Mouse (Mus musculus) kidney, embryonic 15.5 days (tissue): ENCODE data around the gene Rraga. TPM values are rescaled to one million over a fixed set of nuclear protein-coding genes. Genes with fewer than 3 reads are reported as not detected.
"Not testable (repeated sequence)": the region's sequence is repeated elsewhere in the genome, so short reads cannot be mapped to it uniquely, and the experiment has no call there.

Experiments
- ATAC-seq: fragments of 200-750 bp; cut with Nextera tagmentation; replicated peaks from 2 replicates; pipeline ENCODE4 v1.8.0; 2017; ENCODE audit warnings: moderate TSS enrichment; ENCODE audit not compliant: low FRiP score
- H3K27ac ChIP-seq: fragments of 300-500 bp; sonication (generic); 2 replicates; pipeline ENCODE4 v1.5.1; 2015; ENCODE audit warnings: mild to moderate bottlenecking, inconsistent platforms
- H3K27me3 ChIP-seq: fragments of 300-500 bp; sonication (generic); 2 replicates; pipeline ENCODE4 v1.6.1; 2015; ENCODE audit warnings: inconsistent platforms
- H3K36me3 ChIP-seq: fragments of 300-500 bp; sonication (generic); 2 replicates; pipeline ENCODE4 v1.6.1; 2015; ENCODE audit warnings: inconsistent platforms
- H3K4me1 ChIP-seq: fragments of 300-500 bp; sonication (generic); 2 replicates; pipeline ENCODE4 v1.6.1; 2015; ENCODE audit warnings: inconsistent platforms
- H3K4me2 ChIP-seq: fragments of 300-500 bp; sonication (generic); 2 replicates; pipeline ENCODE4 v1.6.1; 2015; ENCODE audit warnings: moderate library complexity, mild to moderate bottlenecking, inconsistent platforms
- H3K4me3 ChIP-seq: fragments of 300-500 bp; sonication (generic); replicated peaks from 2 replicates; pipeline ENCODE4 v1.5.1; 2015; ENCODE audit warnings: mild to moderate bottlenecking, inconsistent platforms
- H3K9ac ChIP-seq: fragments of 300-500 bp; sonication (generic); 2 replicates; pipeline ENCODE4 v1.6.1; 2015; ENCODE audit warnings: mild to moderate bottlenecking, inconsistent platforms
- H3K9me3 ChIP-seq: fragments of 300-500 bp; sonication (generic); replicated peaks from 2 replicates; pipeline ENCODE4 v1.6.1; 2016; ENCODE audit warnings: inconsistent platforms
- WGBS: fragments of 180-500 bp; shearing (Covaris S2); methylation state at CpG from one replicate; pipeline ENCODE4 v1.1.7; 2015; ENCODE audit warnings: mixed read lengths; 5-methylcytosine and 5-hydroxymethylcytosine counted together
- polyA plus RNA-seq: library from polyadenylated mRNA; unstranded; fragments of >200 nt; fragmentation: Nextera tagmentation; extraction: Ambion mirVana; gene quantifications from 2 replicates; pipeline ENCODE4 v1.2.1, GENCODE M21; 2015

Rraga gene
- polyA plus RNA-seq, 1 experiment from 2014 or later, result 83.1 TPM

DNA sequence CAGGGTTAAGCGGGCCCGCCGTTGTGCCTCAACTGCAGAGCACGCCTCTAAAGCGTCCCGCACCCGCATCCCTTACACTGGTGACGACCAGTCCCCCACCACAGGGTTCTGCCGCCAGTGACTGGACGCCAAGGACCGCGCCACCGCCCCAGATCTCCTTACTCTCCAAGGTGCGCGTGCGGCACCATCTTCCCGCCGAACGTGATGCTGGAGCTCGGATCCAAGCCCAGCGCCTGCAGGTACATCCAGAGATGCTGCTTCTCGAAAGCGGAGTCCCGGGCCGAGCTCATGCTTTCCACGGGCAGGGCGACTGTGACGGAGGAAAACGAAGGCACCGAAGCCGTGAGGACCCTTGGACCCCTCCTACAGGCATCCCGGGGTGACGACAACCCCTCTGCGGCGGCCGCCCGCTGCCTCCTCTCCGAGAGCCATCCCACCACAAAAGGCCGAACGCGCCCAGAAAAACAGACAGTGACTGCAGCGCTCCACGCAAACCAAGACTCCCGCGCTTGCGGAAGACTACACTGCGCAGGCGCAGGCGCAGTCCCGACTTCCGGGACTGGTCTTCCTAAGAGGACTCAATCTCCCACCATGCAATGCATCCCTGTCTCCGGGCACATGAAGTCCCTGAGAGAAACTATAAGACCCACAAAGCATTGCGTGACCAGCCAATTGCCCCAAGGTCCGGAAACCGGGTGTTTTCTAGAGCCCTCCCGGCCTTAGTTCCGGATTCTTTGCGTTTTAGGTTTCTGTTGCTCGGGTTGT, 36.2 kb downstream of the Rraga start, which contains the start of gene Haus6:
Gene Haus6 (minus strand): TSS at position 532 of the 765 bp plus-strand sequence.
- H3K4me2 ChIP-seq, result peak within 1 kb of the TSS; percentile 70
- H3K27me3 ChIP-seq, result no peaks in the 10 kb centered on the region
- peak within 1 kb of the TSS; percentile 88 for H3K9ac ChIP-seq
- H3K4me3 ChIP-seq, result peak within 1 kb of the TSS; percentile 94
- H3K4me1 ChIP-seq, result peaks cover 8% of the 10 kb centered on the region
- peaks cover 12% of the 10 kb centered on the region for H3K36me3 ChIP-seq
- peak within 1 kb of the TSS; percentile 85 for H3K27ac ChIP-seq
- peak; percentile 100 for ATAC-seq
- H3K9me3 ChIP-seq, result no peaks in the 10 kb centered on the region
- WGBS, result under 1% methylated on average over 59 of the region's 59 CpGs

GRCm38 (mm10) chr4:86612289-86612620, 36.8 kb downstream of the Rraga start:
- H3K4me3 ChIP-seq, result peak overlapping the region; percentile 94
- H3K27ac ChIP-seq, result peak overlapping the region; percentile 75
- peaks cover 8% of the 10 kb centered on the region for H3K4me1 ChIP-seq
- H3K36me3 ChIP-seq, result peaks cover 7% of the 10 kb centered on the region
- H3K4me2 ChIP-seq, result peak overlapping the region; percentile 70
- no peaks in the 10 kb centered on the region for H3K9me3 ChIP-seq
- ATAC-seq, result no peak
- WGBS, result 35% methylated on average over 8 of the region's 8 CpGs
- peak overlapping the region; percentile 31; the same call in 1 of the 2 replicates for H3K9ac ChIP-seq
- H3K27me3 ChIP-seq, result no peaks in the 10 kb centered on the region

DNA sequence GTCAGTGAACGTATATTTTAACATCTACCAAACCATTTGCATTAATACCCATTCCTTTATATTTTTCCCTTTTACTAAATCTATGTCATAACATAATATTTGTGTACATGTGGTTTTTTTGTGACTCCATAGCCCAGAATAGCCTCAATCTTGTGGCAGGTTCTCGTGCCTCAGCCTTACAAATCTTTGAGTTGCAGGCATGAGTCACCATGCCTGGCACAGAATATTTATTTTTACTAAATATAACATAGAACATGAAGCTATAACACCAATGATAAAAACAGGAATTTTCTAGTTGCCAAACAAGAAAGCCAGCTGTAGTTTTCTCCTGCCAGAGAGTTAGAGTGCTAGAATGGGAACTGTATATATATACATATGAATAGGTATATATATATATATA, 45.0 kb downstream of the Rraga start:
- no peak overlapping the region for H3K4me2 ChIP-seq
- H3K4me1 ChIP-seq, result no peaks in the 10 kb centered on the region
- H3K27me3 ChIP-seq, result no peaks in the 10 kb centered on the region
- H3K4me3 ChIP-seq, result no peak overlapping the region
- WGBS, result 69% methylated on average over 2 of the region's 2 CpGs
- no peak overlapping the region for H3K9ac ChIP-seq
- H3K27ac ChIP-seq, result no peak overlapping the region
- ATAC-seq, result no peak
- H3K9me3 ChIP-seq, result no peaks in the 10 kb centered on the region
- no peaks in the 10 kb centered on the region for H3K36me3 ChIP-seq

DNA sequence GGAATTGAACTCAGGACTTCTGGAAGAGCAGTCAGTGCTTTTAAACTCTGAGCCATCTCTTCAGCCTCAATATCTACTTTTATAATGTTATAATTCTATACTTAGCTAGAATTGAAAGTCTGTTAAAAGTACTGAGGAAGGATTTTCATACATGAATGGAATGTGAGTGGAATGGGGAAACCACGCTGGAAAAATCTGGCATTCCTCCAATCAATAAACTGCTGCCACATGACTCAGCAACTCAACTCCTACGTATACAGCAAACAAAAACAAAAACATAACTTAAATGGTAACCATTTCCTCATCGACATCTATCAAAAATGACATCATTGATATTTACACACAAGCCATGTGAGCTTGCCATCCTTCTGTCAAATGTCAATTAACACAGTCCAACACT, 46.6 kb downstream of the Rraga start:
- no peaks in the 10 kb centered on the region for H3K36me3 ChIP-seq
- ATAC-seq, result no peak
- no peaks in the 10 kb centered on the region for H3K27me3 ChIP-seq
- no peak overlapping the region for H3K9ac ChIP-seq
- 65% methylated on average over 3 of the region's 3 CpGs for WGBS
- no peaks in the 10 kb centered on the region for H3K9me3 ChIP-seq
- H3K4me2 ChIP-seq, result no peak overlapping the region
- no peaks in the 10 kb centered on the region for H3K4me1 ChIP-seq
- H3K4me3 ChIP-seq, result no peak overlapping the region
- no peak overlapping the region for H3K27ac ChIP-seq

GRCm38 (mm10) chr4:86622532-86622931, 47.1 kb downstream of the Rraga start:
- H3K9me3 ChIP-seq, H3K4me3 ChIP-seq, H3K4me2 ChIP-seq, ATAC-seq, H3K36me3 ChIP-seq, H3K4me1 ChIP-seq, H3K27ac ChIP-seq, H3K9ac ChIP-seq, H3K27me3 ChIP-seq: not testable (repeated sequence)
- WGBS, result 86% methylated on average over 1 of the region's 1 CpGs

GRCm38 (mm10) chr4:86625463-86625862, 50.0 kb downstream of the Rraga start:
- no peak for ATAC-seq
- H3K27me3 ChIP-seq, result no peaks in the 10 kb centered on the region
- no peak overlapping the region for H3K4me2 ChIP-seq
- H3K4me3 ChIP-seq, result no peak overlapping the region
- H3K9ac ChIP-seq, result no peak overlapping the region
- WGBS, result 75% methylated on average over 5 of the region's 5 CpGs
- no peaks in the 10 kb centered on the region for H3K9me3 ChIP-seq
- H3K4me1 ChIP-seq, result no peaks in the 10 kb centered on the region
- no peak overlapping the region for H3K27ac ChIP-seq
- H3K36me3 ChIP-seq, result no peaks in the 10 kb centered on the region

- 88% methylated on average over 7 of the region's 7 CpGs for WGBS
- ATAC-seq, H3K9ac ChIP-seq, H3K4me2 ChIP-seq, H3K9me3 ChIP-seq, H3K4me1 ChIP-seq, H3K27me3 ChIP-seq, H3K4me3 ChIP-seq, H3K36me3 ChIP-seq, H3K27ac ChIP-seq: not testable (repeated sequence)
Measured at GRCm38 (mm10) chr4:86626496-86626895, 51.0 kb downstream of the Rraga start.

Other genes starting within 250 kb of the Rraga start
- 0.19 TPM in 1 of 2 replicates, not detected in the other for gene Saxo1, start 17.3 kb upstream of the Rraga start, polyA plus RNA-seq
- 19.3 and 20.7 TPM in 2 replicates for gene Haus6, start 36.4 kb downstream of the Rraga start, polyA plus RNA-seq
- 58.0 and 70.8 TPM in 2 replicates for gene Plin2, start 94.4 kb downstream of the Rraga start, polyA plus RNA-seq
- gene Dennd4c, start 172.9 kb downstream of the Rraga start, polyA plus RNA-seq, result 6.8 and 8.5 TPM in 2 replicates